Mouse (Mus musculus) ovary, postnatal 36 days (tissue): ENCODE results near the gene Mto1.

ENCODE experiments used
- DNase-seq: peaks from one replicate; pipeline ENCODE4 v3.0.0; 2022; ENCODE audit warnings: low spot score, mixed read lengths

Mto1 gene

GRCm38 (mm10) chr9:78447973-78448873 is at the start of gene Mto1, which contains the start of gene Gm17324:
Gene Mto1 (plus strand): TSS chr9:78448208.
Gene Gm17324 (minus strand): TSS chr9:78448786.
- DNase-seq: peak; percentile 90

- DNase-seq: no peak
Observed at GRCm38 (mm10) chr9:78400570-78400969, 47.4 kb upstream of the Mto1 start.

DNA sequence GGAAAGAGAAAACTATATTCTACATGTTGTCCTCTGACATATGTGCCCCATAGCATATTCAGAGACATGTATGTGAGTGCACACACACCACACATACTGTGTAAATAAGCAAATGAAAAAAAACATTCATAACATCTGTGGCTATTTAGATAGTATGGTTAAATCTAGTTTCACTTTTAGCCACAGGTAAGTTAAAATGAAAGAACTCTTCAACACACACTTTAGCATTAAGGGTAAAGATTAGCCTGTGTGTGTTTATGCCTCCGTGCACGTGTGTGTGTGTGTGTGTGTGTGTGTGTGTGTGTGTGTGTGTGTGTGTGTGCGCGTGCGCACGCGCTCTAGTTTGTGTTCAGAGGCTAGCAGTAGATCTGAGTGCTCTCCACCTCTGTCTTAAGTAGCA is 46.4 kb upstream of the Mto1 start:
- DNase-seq: no peak

DNA sequence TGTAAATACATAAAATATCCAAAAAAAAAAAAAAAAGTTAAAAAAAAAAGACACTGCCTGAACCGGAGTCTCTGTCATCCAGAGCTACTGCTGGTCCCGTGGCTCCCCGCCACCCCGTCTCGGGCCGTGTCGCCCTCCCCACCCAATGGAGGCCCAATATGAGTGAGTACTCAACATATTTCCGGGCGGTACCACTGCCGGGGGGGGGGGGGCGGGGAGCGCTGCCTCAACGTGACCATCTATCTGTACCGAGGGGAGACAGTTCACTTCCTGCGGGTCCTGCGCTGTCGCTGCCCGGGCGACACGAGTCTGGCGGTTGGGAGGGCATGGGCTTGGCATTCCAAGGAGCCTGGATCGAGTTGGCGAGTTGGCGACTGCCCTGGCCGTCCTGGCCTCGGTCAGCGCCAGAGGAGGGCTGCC is 20.6 kb upstream of the Mto1 start:
- DNase-seq: no peak

DNA sequence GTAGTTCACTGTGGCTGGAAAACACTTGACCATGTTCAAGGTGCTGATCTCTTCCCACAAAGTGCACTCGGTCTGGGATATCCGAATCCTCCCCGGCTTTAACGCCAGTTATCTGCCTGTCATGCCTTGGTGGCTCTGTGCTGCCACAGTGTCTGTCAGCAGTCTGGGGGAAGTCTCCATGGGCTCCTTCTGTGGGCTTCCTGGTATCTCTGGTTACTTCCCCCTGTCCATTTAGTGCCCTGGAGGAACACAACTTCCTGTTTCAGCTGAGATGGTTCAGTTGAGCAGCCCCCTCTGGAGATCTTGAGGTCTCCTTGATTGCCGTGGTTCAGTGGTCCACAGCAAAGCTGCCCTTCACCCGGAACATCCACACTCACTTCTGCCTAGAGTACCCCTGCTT is 19.8 kb upstream of the Mto1 start:
- no peak for DNase-seq

- no peak for DNase-seq
Observed at GRCm38 (mm10) chr9:78428870-78429432, 19.1 kb upstream of the Mto1 start.

DNA sequence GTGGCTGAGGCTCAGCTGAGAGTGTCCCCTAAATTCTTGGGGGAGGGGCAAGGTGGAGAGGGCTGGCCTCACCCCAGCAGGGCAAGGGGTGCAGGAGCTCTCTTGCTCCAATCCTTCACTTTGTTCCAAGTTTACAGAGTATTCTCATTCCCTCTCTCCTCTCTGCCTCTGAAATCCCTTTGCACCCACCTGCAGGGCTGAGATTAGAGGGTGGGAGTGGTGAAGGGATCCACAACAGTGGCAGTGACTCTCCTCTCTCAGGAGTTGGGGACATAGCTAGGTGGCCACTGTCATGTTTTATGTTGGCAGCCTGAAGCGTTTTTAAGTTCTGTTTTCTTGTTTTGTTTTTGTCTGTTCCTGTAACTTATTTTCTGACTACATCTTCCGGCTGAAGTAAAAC is 18.5 kb upstream of the Mto1 start:
- DNase-seq: no peak

DNA sequence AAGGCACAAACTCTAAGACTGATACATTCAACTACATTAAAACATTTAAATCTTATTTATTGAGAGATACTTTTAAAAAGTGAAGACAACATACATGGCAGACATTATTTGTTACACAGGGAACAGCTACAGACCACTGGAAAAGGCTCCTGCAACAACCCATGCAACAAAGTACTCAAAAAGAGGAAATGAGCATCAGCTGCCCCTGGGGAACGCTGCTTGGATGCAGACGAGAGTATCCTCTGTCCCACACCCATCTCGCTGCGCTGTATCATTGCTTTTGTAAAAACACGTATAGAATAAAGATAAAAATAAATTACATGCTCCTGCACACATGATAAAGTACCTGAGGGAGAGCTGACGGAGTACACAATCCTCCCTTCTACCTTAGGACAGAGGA is 17.5 kb upstream of the Mto1 start:
- DNase-seq: no peak

DNA sequence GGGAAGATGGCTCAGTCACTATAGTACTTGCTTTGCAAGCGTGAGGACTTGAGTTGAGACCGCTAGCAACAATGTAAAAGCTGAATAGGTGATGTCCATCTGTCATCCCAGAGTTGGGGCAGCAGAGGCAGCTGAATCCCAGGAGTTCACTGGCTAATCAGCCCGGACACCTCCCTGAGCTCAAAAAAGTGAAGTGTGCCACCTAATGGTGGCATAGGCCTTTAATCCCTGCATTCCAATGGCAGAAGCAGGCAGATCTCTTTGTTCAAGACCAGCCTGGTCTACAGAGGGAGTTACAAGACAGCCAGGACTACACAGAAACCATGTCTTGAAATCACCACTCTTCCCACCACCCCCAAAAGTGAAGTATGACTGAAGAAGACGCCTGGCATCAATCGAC is 15.5 kb upstream of the Mto1 start:
- no peak for DNase-seq

- DNase-seq: no peak
Observed at GRCm38 (mm10) chr9:78439426-78439825, 8.6 kb upstream of the Mto1 start.

DNA sequence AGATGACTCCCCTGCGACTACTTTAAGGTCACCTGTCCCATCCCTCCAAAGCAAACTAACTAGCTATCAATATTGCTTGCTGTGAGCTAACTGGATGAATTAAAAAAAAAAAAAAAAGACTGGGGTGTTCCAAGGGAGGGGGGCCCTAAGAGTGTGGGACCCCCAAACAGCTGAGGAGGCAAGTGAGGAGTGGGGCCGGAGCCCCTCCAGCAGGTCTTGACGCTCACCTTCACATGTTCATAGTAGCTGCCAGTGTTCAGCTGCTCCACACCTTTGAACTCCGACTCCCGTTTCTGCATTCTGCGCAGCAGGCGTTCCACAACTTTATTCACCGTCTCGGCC is 5.8 kb upstream of the Mto1 start:
- no peak for DNase-seq

GRCm38 (mm10) chr9:78442579-78443392 is 5.2 kb upstream of the Mto1 start, which contains the start of gene Cgas:
Gene Cgas (minus strand): TSS chr9:78443237.
- DNase-seq: peak; percentile 56

DNA sequence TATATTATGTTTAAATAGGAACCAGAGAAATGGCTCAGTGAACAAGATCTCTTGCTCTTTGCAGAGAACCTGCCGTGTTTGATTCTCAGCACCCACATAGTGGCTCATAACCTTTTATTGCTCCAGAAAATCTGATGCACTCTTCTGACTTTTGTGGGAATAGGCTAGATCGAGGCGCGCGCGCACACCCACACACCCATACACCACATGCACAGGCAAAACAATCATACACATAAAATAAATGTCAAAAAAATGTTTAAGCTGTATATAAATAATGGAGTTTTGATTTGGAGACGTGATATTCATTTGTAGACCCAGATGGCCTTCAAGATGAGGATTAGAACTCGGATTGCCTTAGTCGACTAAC is 419 bp upstream of the Mto1 start:
- no peak for DNase-seq

DNA sequence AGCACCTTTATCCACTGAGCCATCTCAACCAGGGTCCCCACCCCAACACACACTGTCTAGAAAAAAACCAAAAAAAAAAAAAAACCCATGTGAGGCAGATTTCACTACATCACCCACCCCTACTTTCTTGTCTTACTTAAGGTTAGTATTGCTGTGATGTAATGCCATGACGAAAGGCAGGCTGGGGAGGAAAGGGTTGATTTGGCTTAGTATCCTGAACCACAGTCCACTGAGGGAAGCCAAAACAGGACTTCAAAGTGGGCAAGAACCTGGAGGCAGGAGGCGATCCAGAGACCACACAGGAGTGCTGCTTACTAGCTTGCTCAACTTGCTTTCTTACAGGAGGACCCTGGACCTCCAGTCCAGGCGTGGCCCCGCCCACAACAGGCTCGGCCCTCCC is 2.4 kb downstream of the Mto1 start:
- no peak for DNase-seq

DNA sequence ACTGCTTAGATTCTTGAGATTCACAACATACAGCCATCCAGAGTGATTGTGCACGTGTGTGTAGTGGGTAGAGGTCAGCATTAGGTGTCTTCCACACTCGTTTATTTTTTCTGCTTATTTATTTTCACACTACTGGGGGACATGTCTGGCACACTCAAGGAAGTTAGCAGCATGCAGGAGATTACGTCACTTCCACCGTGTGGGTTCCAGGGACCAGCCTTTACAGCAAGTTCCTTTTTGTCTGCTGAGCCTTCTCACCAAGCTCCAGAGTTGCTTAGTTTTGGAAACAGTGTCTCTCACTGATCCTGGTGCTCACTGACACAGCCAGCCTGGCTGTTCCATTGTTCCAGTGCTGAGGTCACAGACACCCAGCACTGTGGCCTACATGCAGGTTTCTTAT is 3.4 kb downstream of the Mto1 start:
- no peak for DNase-seq

- no peak for DNase-seq
Observed at GRCm38 (mm10) chr9:78457026-78457425, 9.0 kb downstream of the Mto1 start.

- DNase-seq: no peak
Observed at GRCm38 (mm10) chr9:78463337-78463736, 15.3 kb downstream of the Mto1 start.

DNA sequence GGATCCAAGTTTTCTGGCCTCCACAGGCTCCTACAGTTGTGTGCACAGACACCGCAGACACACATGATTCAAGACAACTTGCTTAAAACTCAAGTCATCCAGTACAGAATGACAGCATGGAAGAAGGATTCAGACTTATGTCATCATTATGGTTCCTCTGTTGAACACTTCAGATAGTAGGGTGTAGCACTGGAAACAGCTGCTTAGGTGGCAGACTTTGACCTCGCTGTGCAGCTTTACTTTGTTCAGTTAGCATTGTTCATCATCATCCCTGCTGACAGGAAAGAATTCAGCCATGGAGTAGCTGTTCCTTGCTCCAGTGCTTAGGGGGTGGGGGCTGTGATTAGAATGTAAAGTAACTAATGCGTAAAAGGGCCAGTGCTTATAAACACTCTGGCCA is 17.7 kb downstream of the Mto1 start:
- DNase-seq: no peak

DNA sequence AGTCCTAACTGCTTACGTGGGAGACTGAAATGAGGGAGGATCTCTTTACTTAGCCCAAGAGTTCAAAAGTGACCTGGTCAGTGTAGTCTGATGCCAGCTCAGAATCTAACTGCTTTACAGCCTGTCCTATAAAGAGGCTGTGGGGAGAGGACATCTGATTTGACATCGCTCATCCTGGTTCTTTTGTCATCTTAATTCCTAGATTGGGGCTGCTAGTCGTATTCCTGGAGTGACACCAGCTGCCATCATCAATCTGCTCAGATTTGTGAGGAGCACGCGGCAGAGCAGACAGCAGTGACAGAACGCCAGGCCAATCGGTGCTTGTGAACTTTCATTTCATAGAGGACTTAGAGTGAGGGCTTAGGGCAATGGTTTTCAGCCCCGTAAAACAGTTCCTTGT is 25.6 kb downstream of the Mto1 start:
- DNase-seq: no peak

- DNase-seq: no peak
Observed at GRCm38 (mm10) chr9:78474270-78474669, 26.3 kb downstream of the Mto1 start.

DNA sequence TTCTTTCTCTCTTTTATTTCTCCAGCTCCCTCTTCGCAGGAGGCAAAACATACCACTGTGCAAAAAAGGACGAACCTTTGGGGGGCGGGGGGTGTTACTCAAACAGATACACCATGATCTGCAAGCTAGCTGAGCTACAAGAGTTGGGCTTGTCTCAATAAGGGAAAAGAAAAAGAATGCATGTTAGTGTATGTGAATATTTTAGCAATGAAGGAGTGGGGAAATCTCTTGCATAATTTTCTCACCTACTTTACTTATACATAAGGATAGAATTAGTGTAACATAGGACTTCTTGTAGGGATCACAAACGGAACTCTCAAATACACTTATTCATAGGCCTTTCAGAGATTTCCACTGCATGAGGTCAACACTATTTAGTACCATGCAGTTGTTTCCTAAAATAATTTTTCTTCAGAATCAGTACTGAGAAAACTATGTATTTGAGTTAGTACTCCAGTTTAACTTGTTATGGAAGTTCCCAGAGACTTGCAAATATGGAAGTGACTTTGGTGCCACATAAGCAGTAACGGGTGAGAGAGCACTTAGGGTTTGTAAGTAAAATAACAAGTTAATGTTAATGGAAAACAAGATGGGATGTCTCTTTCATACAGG is 26.9 kb downstream of the Mto1 start:
- DNase-seq: no peak

DNA sequence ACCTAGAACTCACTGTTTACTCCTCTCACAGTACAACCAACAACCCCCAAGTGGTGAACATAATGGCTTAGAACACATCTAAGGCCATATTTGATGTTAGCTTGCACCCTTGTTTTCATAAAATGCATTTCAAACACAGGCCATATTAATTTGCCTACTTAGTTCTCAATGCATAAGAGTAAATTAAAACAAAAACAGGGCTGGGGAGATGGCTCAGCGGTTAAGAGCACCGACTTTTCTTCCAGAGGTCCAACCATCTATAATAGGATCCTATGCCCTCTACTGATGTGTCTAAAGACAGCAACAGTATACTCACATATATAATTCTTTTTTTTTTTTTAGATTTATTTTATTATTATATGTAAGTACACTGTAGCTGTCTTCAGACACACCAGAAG is 27.4 kb downstream of the Mto1 start:
- DNase-seq: no peak

DNA sequence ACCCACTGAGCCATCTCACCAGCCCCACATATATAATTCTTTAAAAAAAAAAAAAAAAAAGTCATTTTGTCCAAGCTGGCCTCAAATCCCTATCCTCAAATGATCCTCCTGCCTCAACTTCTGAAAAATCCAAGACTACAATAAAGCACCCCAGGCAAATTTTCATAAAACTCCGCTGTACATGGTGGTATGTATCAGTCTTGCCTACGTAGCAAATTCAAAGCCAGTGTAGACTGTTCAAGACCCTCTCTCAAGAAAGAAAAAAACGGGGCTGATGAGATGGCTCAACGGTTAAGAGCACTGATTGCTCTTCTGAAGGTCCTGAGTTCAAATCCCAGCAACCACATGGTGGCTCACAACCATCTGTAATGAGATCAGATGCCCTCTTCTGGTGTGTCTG is 27.9 kb downstream of the Mto1 start:
- DNase-seq: no peak
